Mouse (Mus musculus) heart, adult 9 months (tissue): ENCODE data around the gene Ppm1k.

Experiments used
- DNase-seq, 2 experiments: peaks; one replicate each; pipeline ENCODE4 v3.0.0; 2022; ENCODE audit warnings: low spot score in 2 of 2

The Ppm1k gene

GRCm38 (mm10) chr6:57535386-57535936 is at the start of gene Ppm1k:
Ppm1k (minus strand) TSS chr6:57535468.
- peak; percentile 100 for DNase-seq

DNA sequence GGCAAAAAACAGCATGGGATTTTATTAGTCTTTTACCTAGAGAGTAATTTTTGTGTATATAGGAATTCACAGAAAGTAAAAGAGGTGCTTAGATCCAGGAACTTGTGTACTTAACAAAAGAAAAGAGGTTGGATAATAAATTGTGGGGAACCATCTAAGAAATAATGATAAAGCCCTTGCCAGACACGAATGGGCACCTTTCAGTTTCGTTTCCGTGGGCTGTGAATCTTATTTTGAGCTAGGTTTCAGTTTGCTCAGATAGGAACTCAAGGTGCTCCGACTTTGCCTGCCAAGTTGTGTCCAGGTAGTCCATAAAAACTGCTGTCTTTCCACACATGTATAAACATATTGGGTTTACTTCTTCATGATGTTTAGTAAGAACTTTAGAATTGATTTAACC is 47.1 kb upstream of the Ppm1k start:
- peak in 1 of 2 experiments; percentile 13 for DNase-seq

- DNase-seq, result no peak
Measured at GRCm38 (mm10) chr6:57581595-57581994, 46.3 kb upstream of the Ppm1k start.

DNA sequence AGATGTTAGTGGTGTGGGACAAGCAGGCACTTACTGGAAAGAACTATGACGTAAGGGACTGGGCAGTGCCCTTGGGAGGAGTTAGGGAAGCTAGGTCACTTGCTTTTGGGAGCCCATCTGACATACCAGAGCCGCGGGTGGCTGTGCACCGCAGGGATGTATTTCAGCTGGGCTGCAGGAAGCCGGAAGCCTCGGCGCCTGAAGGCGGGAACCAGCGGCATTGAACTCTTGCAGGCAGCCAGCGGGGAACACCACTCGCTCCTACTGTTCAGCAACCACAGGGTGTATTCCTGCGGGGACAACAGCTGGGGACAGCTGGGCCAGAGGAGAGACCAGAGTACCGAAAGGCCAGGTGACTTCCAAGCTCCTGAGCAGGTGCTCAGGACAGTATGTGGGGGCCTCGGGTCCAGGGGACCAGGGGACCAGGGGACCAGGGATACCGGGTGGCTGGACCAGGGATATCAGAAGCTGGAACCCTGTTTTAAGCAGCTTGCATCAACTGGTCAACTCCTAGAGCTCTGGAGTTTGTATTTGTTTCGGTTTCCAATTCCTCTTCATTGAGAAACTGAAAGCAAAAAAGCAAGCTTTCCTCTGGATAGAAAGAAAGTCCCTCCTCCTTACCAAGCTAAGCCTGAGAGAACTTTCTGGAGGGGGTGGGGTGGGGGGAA is 45.7 kb upstream of the Ppm1k start, which contains the start of gene Herc6:
Herc6 (plus strand) TSS at position 120 of the 668 bp plus-strand sequence.
- peak; percentile 81 to 84 for DNase-seq

DNA sequence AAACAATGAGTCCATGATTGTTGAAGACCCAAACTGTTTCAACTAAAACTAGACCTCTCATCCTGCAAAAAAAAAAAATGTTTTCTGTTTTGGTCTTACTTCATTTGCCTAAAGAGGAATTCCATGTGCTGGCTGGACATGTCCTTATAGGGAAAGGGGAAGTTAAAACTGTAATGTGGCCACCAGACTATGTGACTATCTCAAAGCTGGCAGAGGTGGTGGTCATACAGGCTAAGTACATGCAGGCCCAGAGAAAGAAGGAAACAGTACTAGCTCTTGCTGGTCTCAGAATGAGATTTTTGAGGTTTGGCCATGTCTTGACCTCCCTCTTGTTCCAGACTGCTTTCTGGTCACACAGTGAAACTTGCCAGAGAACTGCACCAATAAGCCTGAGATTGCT is 36.3 kb upstream of the Ppm1k start:
- DNase-seq, result no peak

DNA sequence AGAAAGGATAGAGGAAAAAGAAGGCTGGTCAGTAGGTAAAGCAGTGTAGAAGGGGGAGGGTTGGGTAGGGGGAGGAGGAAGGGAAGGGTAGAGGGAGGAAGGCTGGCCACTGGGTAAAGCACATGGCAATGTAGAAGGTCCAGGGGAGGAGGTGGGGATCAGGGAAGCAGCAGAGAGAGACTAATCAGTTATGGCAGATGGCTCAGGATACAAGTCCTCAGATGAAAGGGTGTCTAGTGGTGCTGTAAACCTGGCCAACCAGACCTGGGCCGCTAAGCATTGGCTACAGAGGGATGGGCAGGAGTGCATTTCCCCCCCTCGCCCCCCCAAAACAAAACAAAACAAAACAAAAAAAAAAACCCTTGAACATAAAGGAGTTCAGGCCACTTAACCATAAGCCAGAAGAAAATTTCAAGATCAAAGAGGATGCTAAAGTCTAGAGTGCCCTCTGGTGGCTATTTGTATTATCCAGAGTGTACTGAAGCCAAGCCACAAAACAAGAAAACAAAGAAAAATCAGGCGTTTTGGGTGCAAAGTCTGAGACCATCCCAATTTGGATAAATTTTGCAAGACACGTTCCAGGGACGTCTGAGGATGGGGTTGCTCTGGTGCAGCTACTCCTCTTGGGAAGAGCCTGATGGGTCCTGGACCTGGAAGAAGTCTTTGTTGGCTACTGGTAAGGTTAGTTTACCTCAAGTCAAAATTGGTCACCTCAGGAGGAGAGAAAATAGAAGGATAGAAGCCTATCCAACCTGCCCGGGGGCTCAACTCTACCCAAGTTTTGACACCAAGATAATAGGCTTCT is 35.1 kb upstream of the Ppm1k start:
- DNase-seq, result peak in 1 of 2 experiments; percentile 46

DNA sequence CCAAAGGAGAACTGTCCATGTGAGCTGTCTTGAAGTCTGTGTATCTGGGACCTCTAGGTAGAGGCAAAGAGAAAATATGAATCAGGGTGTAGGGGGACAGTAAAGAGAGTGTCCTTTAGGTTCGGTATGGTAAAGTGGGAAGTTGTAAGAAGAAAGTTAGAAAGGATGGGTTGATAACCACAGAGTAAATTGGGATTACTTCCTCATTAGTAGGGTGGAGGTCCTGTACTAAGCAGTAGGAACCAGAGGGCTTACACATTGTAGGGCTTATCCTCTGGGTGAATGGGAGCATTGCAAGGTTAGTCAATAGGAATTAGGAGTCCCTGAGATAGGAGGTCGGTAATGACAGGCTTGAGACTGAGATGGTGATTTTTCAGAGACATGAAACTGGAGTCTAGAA is 32.4 kb upstream of the Ppm1k start:
- DNase-seq, result no peak

- peak; percentile 22 to 32 for DNase-seq
Measured at GRCm38 (mm10) chr6:57565452-57565851, 30.2 kb upstream of the Ppm1k start.

GRCm38 (mm10) chr6:57563454-57563853 is 28.2 kb upstream of the Ppm1k start:
- no peak for DNase-seq

DNA sequence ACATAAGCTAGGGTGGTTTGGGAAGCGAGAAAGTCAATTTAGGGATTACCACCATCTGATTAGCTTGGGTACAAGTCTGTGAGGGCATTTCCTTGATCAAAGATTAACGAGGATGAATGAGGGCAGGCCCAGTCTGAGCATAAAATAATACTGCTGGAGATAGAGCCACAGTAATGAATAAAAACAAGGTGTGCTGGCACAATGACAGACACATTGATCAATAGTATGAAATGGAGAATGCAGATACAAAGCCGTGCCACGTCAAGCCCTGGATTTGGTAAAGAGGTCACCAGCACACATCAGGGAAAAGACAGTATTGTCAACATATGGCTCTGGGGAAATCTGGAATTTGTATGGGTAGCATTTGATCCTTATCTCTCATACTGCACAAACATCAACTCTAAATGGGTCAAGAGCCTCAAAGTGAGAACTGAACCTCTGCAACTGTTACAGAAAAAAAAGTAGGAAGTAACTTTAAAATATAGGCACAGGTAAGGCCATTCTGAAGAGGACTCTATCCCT is 22.6 kb upstream of the Ppm1k start:
- DNase-seq, result no peak

GRCm38 (mm10) chr6:57551211-57551796 is 16.0 kb upstream of the Ppm1k start:
- DNase-seq, result no peak

DNA sequence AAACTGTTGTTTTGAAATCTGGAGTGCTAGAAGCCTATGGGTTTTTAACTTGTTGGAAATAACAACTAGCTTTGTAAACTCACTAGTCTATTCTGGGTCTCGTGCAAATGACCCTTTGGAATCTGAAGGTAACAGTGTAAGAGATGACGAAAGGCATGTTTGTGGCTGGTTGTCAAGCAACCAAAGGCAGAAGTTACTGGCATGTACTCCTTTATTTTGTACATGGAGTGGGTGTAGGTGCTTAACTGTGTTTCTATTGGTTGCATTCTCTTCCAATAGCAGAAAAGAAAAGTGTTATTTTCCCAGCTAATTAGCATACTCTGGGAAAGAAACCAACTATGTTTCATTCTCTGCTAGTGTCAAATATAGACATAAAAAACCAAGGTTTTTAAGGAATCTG is 9.6 kb upstream of the Ppm1k start:
- peak; percentile 73 to 76 for DNase-seq

DNA sequence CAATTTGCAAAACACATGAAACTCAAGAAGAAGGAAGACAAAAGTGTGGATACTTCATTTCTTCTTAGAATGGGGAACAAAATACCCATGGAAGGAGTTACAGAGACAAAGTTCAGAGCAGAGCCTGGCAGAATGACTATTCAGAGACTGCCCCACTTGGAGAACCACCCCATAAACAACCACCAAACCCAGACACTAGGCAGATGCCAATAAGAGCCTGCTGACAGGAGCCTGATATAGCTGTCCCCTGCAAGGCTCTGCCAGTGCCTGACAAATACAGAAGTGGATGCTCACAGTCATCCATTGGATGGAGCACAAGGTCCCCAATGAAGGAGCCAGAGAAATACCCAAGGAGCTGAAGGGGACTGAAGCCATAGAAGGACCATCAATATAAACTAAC is 8.3 kb upstream of the Ppm1k start:
- DNase-seq, result peak; percentile 68 to 71

- DNase-seq, result no peak
Measured at GRCm38 (mm10) chr6:57541737-57542335, 6.6 kb upstream of the Ppm1k start.

DNA sequence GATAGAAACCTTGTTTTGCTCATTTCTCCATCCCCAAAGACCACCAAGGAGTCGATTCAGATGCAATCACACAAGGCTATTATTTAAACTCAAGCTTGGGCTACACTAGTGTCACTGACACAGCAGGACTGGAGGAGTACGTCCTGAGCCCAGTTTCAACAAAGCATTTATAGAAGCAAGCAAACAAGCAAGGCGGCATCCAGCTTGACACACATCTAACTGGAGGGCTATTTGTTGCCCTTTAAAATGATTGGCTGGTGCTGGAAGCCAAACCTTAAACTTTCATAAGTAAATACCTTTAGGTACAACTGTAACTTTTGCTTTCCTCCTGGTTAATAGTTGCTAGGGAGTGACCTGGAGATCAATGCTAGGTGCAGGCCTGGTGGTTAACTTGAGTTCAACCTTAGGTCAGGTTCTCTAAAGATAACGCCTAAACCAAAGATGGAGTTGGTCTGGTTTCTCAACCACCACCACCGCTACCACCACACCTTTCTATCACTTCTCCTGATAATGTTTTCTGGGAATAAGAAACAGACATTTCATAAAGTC is 5.8 kb upstream of the Ppm1k start:
- DNase-seq, result no peak

GRCm38 (mm10) chr6:57537887-57538286 is 2.6 kb upstream of the Ppm1k start:
- DNase-seq, result no peak

GRCm38 (mm10) chr6:57535971-57536669 is 852 bp upstream of the Ppm1k start:
- DNase-seq, result no peak

GRCm38 (mm10) chr6:57534611-57535286 is 519 bp downstream of the Ppm1k start:
- no peak for DNase-seq

- peak; percentile 18 to 21 for DNase-seq
Measured at GRCm38 (mm10) chr6:57534231-57534610, 1.0 kb downstream of the Ppm1k start.

GRCm38 (mm10) chr6:57533410-57533809 is 1.9 kb downstream of the Ppm1k start:
- DNase-seq, result no peak
